Mouse (Mus musculus) cerebellum, adult 2 months (tissue): ENCODE measurements around the gene Ptges3l.

Experiments used
- CTCF ChIP-seq: fragments of 200-500 bp; IDR thresholded peaks from 2 replicates; pipeline ENCODE4 v1.5.1; 2011; ENCODE audit warnings: low read depth, mild to moderate bottlenecking, control low read depth, low read length, moderate library complexity, borderline replicate concordance; ENCODE audit not compliant: insufficient read depth
- POLR2A ChIP-seq: fragments of 200-500 bp; IDR thresholded peaks from 2 replicates; pipeline ENCODE4 v1.6.1; 2011; ENCODE audit warnings: low read length, control low read depth, borderline replicate concordance; ENCODE audit not compliant: insufficient read depth

DNA sequence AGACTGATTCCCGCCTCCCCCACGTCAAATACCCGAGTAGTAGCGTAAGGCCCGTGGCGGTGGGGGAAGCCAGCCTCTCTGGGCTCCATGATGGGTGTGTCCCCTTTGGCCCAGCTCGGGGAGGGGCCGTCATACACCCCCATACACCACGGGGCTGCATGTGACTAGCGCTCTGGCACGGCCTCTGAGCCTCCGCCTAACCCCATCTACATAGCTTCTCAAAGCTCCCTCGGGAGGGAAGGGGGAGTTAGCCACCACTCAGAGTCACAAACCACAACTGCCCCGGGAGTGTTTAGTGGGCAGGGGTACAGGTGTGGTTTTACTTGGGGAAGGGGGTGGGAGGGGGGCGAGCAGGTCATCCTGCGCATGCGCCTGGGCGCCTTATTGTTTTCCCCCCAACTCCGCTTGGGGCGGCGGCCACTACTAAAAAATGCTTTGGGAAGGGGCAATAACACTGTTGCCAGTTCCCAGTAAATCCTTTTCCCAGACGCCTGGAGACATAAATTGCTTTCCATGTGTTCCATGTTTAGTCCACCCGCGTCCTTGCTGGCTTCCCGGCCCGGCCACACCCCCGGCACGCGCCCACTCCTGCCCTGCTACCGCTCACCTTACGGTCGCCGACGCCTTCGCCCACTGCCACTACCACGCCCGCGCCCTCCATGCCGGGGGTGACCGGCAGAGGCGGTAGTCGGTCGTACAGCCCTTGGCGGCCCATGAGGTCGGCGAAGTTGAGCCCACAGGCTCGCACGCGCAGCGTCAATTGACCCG, 40.2 kb upstream of the Ptges3l start:
- TF ChIP-seq CTCF (no peak), POLR2A (no peak)
